Mouse (Mus musculus): ENCODE results near the gene Armh3. TPM values are rescaled to one million over a fixed set of nuclear protein-coding genes. Genes with fewer than 3 reads are reported as not detected.

Armh3 gene
- 7.3 and 12.6 TPM in 2 replicates for polyA plus RNA-seq (2012; rRNA removed; ENCODE audit: low replicate concordance)

DNA sequence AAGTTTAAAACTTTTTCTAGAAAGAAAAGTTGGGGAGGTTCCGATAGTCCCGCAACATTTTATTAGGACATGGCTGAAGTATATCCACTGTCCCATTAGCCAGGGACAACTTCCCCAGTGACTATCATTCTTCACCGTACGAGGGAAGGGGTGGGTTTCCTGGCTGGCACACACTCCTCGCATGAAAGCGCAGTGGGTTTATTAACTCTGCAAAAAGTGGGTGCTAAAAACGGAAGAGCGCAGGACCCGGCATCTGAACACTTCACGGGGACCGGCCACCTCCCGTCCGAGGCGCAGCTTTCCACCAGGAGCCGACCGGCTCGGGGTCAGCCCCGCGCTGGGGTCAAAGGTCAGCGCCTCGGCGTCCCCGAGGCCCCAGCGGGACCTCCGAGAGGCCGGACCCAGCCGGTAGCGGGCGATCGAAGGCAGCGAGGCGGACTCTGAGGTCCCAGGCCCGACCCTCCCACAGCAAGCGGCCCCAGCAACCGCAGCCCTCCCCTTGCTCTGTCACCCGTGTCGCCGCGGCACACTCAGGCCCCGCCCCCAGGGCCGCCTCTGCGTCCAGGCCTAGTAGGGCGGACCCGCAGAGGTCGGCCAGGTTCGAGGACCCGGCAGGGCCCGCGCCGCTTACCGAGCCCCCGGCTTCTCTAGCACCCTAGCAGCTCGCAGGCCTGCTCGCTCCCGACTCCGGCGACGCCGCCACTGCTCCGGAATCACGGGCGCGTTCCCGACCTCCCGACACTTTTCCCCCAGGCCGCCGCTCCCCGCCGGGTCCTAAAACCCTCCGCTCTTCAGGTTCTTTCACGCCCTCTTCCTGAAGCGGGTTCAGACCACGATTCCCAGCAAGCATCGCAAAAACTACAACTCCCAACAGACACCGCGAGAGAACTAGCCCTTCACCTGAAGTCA is at the start of gene Armh3:
Gene Armh3, minus strand, starts transcription at position 704 of the 909 bp plus-strand sequence.

DNA sequence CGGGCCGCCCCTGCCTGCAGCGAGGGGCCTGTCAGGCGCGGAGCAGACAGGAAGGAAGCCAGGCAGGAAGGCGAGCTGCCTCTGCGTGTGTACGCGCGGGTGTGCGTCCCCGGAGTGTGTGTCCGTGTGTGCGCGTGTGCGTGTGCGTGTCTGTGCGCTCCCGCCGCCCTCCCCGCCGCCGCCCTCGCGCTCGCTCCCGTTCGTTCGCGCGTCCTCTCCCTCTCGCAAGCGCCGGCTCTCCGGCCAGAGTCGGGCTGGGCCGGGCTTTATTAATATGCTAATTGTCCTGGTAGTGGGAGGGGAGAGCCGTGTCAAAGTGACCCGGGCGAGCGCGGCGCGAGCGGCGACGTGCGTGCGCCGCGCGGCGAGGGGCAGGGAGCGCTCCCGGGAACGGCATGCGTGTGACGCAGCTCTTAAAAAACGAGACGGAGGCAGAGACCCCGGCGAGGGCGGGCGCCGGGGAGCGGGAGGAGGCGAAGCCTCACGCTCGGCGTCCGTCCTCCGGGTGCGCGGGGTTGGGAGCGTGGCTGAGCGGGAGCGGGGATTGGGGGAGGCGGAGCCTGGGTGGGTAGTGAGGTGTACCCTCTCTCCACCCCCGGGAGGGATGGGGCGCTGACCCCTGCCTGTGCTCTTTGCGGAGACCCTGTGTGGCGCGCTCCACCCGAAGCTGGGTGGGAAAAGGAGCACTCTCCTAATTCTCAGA is 46.9 kb upstream of the Armh3 start, which contains the start of gene Ldb1:
Gene Ldb1, minus strand, starts transcription at position 222 of the 703 bp plus-strand sequence.

GRCm38 (mm10) chr19:46044271-46044992 is 46.1 kb upstream of the Armh3 start, which contains the start of gene Pprc1:
Gene Pprc1 (plus strand): TSS chr19:46044886.

DNA sequence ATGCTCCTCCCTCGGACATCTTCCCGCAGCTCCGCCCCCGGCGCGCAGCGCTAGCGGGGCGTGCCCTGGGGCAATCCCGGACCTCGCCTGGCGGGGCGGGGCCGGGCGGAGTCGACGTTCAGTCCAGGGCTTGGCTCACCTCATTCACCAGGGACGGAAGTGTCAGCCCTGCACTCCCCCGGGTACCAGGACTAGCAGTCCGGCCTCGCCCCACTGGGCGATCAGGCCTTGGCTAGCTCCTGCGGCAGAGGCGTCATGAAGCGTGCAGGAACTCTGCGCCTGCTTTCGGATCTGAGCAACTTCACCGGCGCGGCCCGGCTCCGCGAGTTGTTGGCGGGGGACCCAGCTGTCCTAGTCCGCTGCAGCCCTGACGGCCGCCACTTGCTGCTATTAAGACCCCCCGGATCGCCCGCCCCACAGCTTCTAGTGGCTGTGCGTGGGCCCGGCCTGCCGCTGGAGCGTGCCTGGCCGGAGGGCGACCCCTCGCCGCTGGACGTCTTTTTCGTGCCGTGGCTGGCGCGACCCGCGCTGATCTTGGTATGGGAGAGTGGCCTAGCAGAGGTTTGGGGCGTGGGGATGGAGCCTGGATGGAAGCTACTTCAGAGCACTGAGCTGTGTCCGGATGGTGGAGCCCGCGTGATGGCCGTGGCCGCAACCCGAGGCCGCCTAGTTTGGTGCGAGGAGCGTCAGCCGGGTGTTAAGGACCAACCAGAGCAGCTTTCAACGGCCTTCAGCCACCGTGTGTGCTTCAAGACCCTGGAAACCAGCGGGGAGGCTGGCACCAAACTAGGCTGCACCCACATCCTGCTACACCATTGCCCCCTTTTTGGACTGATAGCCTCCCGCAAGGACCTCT is 5.3 kb upstream of the Armh3 start, which contains the start of gene Hps6:
Gene Hps6, plus strand, starts transcription at position 138 of the 856 bp plus-strand sequence.

GRCm38 (mm10) chr19:45815831-45816405 is 182.4 kb downstream of the Armh3 start, which contains the start of gene Kcnip2:
Gene Kcnip2 (minus strand): TSS chr19:45816061.

GRCm38 (mm10) chr19:45783181-45783932 is 214.9 kb downstream of the Armh3 start, which contains the start of gene Mgea5:
Gene Mgea5 (minus strand): TSS chr19:45783837.

Other genes with a start within 250 kb of the Armh3 start
- gene Npm3, start 248.9 kb downstream of the Armh3 start, polyA plus RNA-seq (2012; rRNA removed; ENCODE audit: low replicate concordance): 26.0 and 64.5 TPM in 2 replicates
- 16.8 and 29.1 TPM in 2 replicates for gene Mgea5, start 214.7 kb downstream of the Armh3 start, polyA plus RNA-seq (2012; rRNA removed; ENCODE audit: low replicate concordance)
- gene Kcnip2, start 182.4 kb downstream of the Armh3 start, polyA plus RNA-seq (2012; rRNA removed; ENCODE audit: low replicate concordance): 1.7 and 2.2 TPM in 2 replicates
- 6.9 and 13.8 TPM in 2 replicates for gene Hps6, start 5.0 kb upstream of the Armh3 start, polyA plus RNA-seq (2012; rRNA removed; ENCODE audit: low replicate concordance)
- 26.7 and 30.8 TPM in 2 replicates for gene Pprc1, start 46.4 kb upstream of the Armh3 start, polyA plus RNA-seq (2012; rRNA removed; ENCODE audit: low replicate concordance)
- 226 and 287 TPM in 2 replicates for gene Ldb1, start 46.7 kb upstream of the Armh3 start, polyA plus RNA-seq (2012; rRNA removed; ENCODE audit: low replicate concordance)
- 8.1 and 8.7 TPM in 2 replicates for gene Nolc1, start 77.4 kb upstream of the Armh3 start, polyA plus RNA-seq (2012; rRNA removed; ENCODE audit: low replicate concordance)
- gene Elovl3, start 133.4 kb upstream of the Armh3 start, polyA plus RNA-seq (2012; rRNA removed; ENCODE audit: low replicate concordance): 1.9 and 13.0 TPM in 2 replicates
- 0.10 and 1.1 TPM in 2 replicates for gene Pitx3, start 149.8 kb upstream of the Armh3 start, polyA plus RNA-seq (2012; rRNA removed; ENCODE audit: low replicate concordance)
- 75.0 and 139 TPM in 2 replicates for gene Gbf1, start 154.0 kb upstream of the Armh3 start, polyA plus RNA-seq (2012; rRNA removed; ENCODE audit: low replicate concordance)